Mouse (Mus musculus) G1E (cell line): ENCODE data around the gene Tmed3. TPM values are rescaled to one million over a fixed set of nuclear protein-coding genes. Genes with fewer than 3 reads are reported as not detected.

Experiments used
- ATAC-seq: 2 replicates; pipeline ENCODE4 v1.8.0; 2016; ENCODE audit warnings: mild to moderate bottlenecking; ENCODE audit not compliant: insufficient number of reproducible peaks, poor library complexity, low FRiP score, severe bottlenecking; ENCODE audit errors: extremely low read depth
- DNase-seq: peaks from one replicate; pipeline ENCODE4 v3.0.0; 2012; ENCODE audit warnings: low spot score
- H3K27me3 ChIP-seq: 2 replicates; pipeline ENCODE4 v1.6.1; 2012; ENCODE audit warnings: mild to moderate bottlenecking, low read length, inconsistent platforms; ENCODE audit not compliant: insufficient read depth
- H3K36me3 ChIP-seq: replicated peaks from 2 replicates; pipeline ENCODE3; 2012; ENCODE audit warnings: mild to moderate bottlenecking, inconsistent platforms
- H3K4me1 ChIP-seq: 2 replicates; pipeline ENCODE4 v1.6.1; 2012; ENCODE audit warnings: low read depth, low read length, inconsistent platforms, mixed read lengths; ENCODE audit not compliant: insufficient read depth
- H3K4me3 ChIP-seq: 2 replicates; pipeline ENCODE4 v1.5.1; 2012; ENCODE audit warnings: low read depth, mild to moderate bottlenecking, inconsistent platforms, low read length, moderate library complexity, mixed read lengths
- H3K9me3 ChIP-seq: replicated peaks from 2 replicates; pipeline ENCODE4 v1.6.1; 2012; ENCODE audit warnings: inconsistent platforms
- CTCF ChIP-seq: IDR thresholded peaks from 2 replicates; pipeline ENCODE4 v1.5.1; 2012; ENCODE audit warnings: low read depth, low read length, inconsistent platforms, mixed read lengths
- GATA1 ChIP-seq: IDR thresholded peaks from 2 replicates; pipeline ENCODE4 v1.6.1; 2012; ENCODE audit warnings: borderline replicate concordance, low read length, inconsistent platforms, mixed read lengths
- GATA2 ChIP-seq: IDR thresholded peaks from 2 replicates; pipeline ENCODE4 v1.6.1; 2012; ENCODE audit warnings: low read depth, low read length, inconsistent platforms, borderline replicate concordance
- POLR2AphosphoS5 ChIP-seq: IDR thresholded peaks from 2 replicates; pipeline ENCODE4 v1.6.1; 2012; ENCODE audit warnings: low read depth, low read length, inconsistent platforms; ENCODE audit not compliant: insufficient replicate concordance
- TAL1 ChIP-seq: conservative IDR thresholded peaks from 2 replicates; pipeline ENCODE4 v1.6.1; 2012; ENCODE audit warnings: low read depth, low read length, inconsistent platforms, mixed read lengths
- polyA plus RNA-seq: library from polyadenylated mRNA; stranded (reverse); fragments of >175 nt; gene quantifications from 2 replicates; pipeline ENCODE4 v1.2.3, GENCODE M21; 2012
- total RNA-seq, 2 experiments: library from RNA; stranded (forward) in 1 of 2; stranded (reverse) in 1 of 2; fragments of 200-1000 nt in 1 of 2; fragments of >200 nt in 1 of 2; fragmentation: Nextera tagmentation in 1 of 2; gene quantifications; 2 replicates each; pipeline ENCODE4 v1.2.3; 2014 to 2017

Gene Tmed3
- total and polyA plus RNA-seq, 3 experiments = 18.7 to 29.6 (median 26.9) TPM

DNA sequence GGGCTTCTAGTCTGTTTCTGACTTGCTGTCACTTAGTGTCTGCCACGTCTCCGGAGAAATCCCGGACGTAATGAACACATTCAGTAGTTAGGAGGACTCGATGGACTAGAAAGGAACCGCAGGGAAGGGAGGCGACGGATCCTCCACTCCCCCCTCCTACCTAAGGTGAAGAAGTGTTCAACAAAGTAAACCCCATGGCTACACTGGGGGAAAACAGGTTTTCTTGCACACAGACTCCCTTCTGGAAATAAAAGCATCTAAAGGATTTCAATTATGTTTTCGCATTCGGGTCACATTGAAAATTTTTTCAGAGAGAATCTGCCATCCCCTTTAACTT, 297 bp upstream of the Tmed3 start:
- TF ChIP-seq GATA2 (no peak), GATA1 (no peak), TAL1 (no peak), POLR2AphosphoS5 (no peak)
- Histone ChIP-seq H3K4me3 (peak overlapping the region; percentile 83), H3K4me1 (peaks cover 26% of the 10 kb centered on the region)

DNA sequence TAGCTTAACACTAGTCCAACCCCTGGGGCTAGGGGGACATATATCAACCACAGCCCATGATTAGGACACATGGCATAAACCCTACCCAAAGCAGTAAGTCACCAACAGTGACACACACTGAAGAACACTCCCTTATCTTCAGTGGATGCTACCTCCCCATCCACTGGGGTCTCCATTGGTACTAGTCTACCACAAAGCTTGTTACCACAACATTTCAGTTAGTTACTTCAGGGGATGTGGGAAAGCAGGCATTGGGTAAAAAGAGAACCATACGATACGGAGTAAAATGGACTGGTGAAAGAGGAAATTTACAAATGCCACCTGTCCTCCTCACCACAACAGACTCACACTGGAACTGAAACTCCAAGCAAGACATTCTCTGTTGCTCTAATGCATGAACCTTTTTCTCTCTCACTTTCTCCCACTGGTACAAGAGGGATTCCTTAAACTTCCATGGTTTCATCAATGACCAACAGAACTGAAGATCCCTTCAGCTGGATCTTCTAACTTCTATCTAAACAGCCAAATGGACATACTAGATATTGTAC, 3.9 kb downstream of the Tmed3 start:
- H3K36me3 ChIP-seq = peaks cover 62% of the 10 kb centered on the region
- DNase-seq (no peak), ATAC-seq (no peak)
- H3K27me3 ChIP-seq = no peaks in the 10 kb centered on the region
- H3K9me3 ChIP-seq = no peaks in the 10 kb centered on the region
- TF ChIP-seq POLR2AphosphoS5 (no peak), TAL1 (no peak), CTCF (no peak), GATA2 (no peak), GATA1 (no peak)
- peaks cover 26% of the 10 kb centered on the region for H3K4me1 ChIP-seq
- H3K4me3 ChIP-seq = no peak overlapping the region

More for the DNA sequence above, 297 bp upstream of the Tmed3 start:
- peak; percentile 23 for DNase-seq
- peaks cover 31% of the 10 kb centered on the region for H3K36me3 ChIP-seq
- ATAC-seq = peak; percentile 3; the same call in 1 of the 2 replicates
- H3K27me3 ChIP-seq = peaks cover 3% of the 10 kb centered on the region; the same call in 1 of the 2 replicates
- H3K9me3 ChIP-seq = no peaks in the 10 kb centered on the region

DNA sequence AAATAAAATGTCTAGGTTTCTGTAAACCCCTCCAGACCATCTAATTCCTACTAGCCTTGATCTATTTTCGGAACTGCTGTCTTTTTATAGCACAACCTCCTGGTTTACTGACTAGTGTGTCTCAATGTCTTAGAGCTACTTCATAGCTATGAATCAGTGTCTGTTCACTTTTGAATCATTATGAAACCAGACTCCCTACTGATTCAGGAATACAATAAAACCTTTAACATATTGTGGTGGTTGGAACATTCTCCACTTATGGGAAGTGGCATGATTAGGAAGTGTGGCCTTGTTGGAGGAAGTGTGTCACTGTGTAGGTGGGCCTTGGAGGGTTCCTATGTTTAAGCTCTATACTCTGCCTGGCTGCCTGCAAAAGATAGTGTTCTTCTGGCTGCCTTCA, 9.7 kb downstream of the Tmed3 start:
- Histone ChIP-seq H3K27me3 (no peaks in the 10 kb centered on the region), H3K4me3 (no peak overlapping the region), H3K36me3 (peaks cover 30% of the 10 kb centered on the region), H3K9me3 (no peaks in the 10 kb centered on the region), H3K4me1 (no peaks in the 10 kb centered on the region; the same call in 1 of the 2 replicates)
- TF ChIP-seq GATA2 = no peak
- TF ChIP-seq POLR2AphosphoS5 = no peak
- TF ChIP-seq GATA1 = no peak
- TF ChIP-seq TAL1 = no peak
- no peak for TF ChIP-seq CTCF
- no peak for DNase-seq
- no peak for ATAC-seq

DNA sequence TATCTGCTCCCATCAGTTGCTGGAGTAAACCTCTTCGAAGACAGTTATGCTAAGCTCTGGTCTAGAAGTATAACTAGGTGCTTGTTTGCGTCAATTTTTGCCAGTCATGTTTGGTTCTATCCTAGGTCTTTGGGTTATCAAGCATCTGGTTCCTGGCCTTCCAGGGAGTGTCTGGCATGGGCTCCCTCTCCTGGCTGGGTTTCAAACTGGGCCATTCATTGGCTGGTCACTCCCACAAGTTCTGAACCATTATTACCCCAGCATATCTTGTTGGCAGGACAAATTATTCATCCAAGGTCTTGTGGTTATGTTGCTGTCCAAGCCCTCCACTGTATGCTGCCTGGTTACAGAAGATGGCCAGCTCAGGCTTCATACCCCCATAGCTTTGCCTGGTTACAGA, 11.2 kb downstream of the Tmed3 start:
- no peaks in the 10 kb centered on the region for H3K9me3 ChIP-seq
- DNase-seq = no peak
- H3K27me3 ChIP-seq = no peaks in the 10 kb centered on the region
- no peaks in the 10 kb centered on the region for H3K4me1 ChIP-seq
- H3K4me3 ChIP-seq = no peak overlapping the region
- H3K36me3 ChIP-seq = peaks cover 15% of the 10 kb centered on the region
- TF ChIP-seq TAL1 (no peak), GATA1 (no peak), CTCF (no peak), GATA2 (no peak)
- ATAC-seq = no peak

DNA sequence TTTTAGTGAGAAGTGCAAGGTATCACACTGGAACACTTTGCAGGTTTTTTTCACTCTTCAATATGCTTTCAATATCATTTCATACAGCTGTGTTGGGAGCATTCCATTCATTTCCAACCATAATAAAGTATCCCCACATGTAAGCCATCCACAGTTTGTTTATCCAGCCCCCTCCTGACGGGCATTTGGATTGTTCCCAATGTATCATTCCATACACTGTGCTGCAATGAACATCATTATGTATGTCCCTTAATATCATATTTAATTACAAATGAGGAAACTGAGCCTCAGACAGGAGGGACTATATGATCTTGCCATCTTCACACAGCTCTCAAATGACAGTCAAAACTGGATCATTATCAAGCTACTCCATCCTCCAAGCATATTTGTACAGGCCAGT, 15.7 kb downstream of the Tmed3 start:
- H3K27me3 ChIP-seq = no peaks in the 10 kb centered on the region
- no peaks in the 10 kb centered on the region for H3K9me3 ChIP-seq
- H3K4me3 ChIP-seq = no peak overlapping the region
- no peak for ATAC-seq
- DNase-seq = no peak
- H3K36me3 ChIP-seq = no peaks in the 10 kb centered on the region
- no peaks in the 10 kb centered on the region for H3K4me1 ChIP-seq
- TF ChIP-seq GATA1 (no peak), TAL1 (no peak), POLR2AphosphoS5 (no peak), GATA2 (no peak), CTCF (no peak)

DNA sequence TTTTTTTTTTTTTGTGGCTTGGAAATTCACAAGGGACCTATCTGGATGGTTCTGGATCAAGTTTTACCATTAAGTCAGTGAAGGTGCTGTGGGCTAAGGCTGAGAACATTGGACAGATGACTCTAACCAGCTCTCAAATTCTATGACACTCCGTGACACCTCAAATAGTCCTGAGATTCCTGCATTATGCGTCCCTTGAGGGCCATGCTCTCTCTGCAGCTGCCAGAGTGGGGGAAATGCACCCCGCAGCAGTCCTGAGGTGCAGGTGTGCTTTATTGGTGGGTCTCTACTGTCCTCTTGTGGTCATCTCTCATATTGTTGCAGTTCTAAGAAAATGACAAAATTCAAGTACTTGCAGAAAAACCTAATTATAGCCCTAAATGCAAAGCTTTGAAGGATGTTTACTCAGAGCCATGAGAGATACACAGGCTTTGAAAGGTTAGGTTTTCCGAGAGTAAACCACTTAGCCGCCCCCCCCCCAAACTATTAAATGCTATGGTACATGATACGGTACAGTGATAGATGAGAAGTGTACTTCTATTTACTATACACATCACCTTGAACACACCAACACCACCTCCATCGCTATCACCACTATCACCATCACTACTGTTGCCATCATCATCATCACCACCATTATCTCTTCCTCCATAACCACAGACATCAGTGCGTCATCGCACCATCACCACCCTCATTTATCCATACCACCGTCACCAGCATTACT, 17.2 kb downstream of the Tmed3 start:
- Histone ChIP-seq H3K4me3 (no peak overlapping the region), H3K27me3 (no peaks in the 10 kb centered on the region), H3K4me1 (no peaks in the 10 kb centered on the region), H3K36me3 (no peaks in the 10 kb centered on the region), H3K9me3 (no peaks in the 10 kb centered on the region)
- ATAC-seq = no peak
- TF ChIP-seq CTCF (peak; percentile 27; the same call in 1 of the 2 replicates), TAL1 (no peak)
- no peak for DNase-seq

DNA sequence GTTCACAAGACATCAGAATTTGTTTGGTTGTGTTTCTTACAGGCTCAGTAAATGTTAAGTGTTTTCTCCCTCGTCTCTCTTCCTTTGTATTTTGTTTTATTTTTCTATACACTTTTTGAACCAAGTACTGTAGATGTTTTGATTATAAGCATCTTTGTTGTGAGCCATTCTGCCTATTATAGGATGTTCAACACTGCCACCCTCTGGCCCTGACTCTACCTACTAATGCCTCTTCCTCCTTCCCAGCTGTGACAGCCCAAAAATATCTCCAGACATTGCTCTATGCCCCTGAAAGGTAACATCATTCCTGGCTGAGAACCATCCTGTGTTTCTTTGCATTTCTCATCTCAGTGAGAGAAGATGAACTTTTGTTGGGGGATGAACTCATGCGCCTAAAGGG, 18.6 kb downstream of the Tmed3 start:
- ATAC-seq = no peak
- Histone ChIP-seq H3K27me3 (no peaks in the 10 kb centered on the region), H3K36me3 (no peaks in the 10 kb centered on the region), H3K9me3 (no peaks in the 10 kb centered on the region), H3K4me3 (no peak overlapping the region), H3K4me1 (no peaks in the 10 kb centered on the region)
- no peak for TF ChIP-seq GATA1
- TF ChIP-seq GATA2 = no peak
- TF ChIP-seq POLR2AphosphoS5 = no peak
- no peak for TF ChIP-seq TAL1
- no peak for TF ChIP-seq CTCF
- no peak for DNase-seq
